Mouse (Mus musculus) cortical plate, adult 2 months (tissue): ENCODE measurements around the gene Pllp. TPM values are rescaled to one million over a fixed set of nuclear protein-coding genes. Genes with fewer than 3 reads are reported as not detected.

Experiments used
- H3K27ac ChIP-seq: fragments of 200-500 bp; 2 replicates; pipeline ENCODE4 v1.5.1; 2012; ENCODE audit warnings: low read length, control low read depth, inconsistent platforms; ENCODE audit not compliant: insufficient read depth
- H3K4me1 ChIP-seq: fragments of 200-500 bp; 2 replicates; pipeline ENCODE4 v1.6.1; 2011; ENCODE audit warnings: low read length; ENCODE audit not compliant: control insufficient read depth, insufficient read depth
- H3K4me3 ChIP-seq: fragments of 200-500 bp; 2 replicates; pipeline ENCODE4 v1.5.1; 2011; ENCODE audit warnings: mild to moderate bottlenecking, low read length, control low read depth; ENCODE audit not compliant: insufficient read depth
- CTCF ChIP-seq: fragments of 200-500 bp; IDR thresholded peaks from 2 replicates; pipeline ENCODE4 v1.5.1; 2011; ENCODE audit warnings: mild to moderate bottlenecking, control low read depth, low read length; ENCODE audit not compliant: insufficient read depth; ENCODE audit errors: extremely low read depth
- POLR2A ChIP-seq: fragments of 200-500 bp; IDR thresholded peaks from 2 replicates; pipeline ENCODE4 v1.6.1; 2011; ENCODE audit warnings: mild to moderate bottlenecking, low read length, control low read depth; ENCODE audit not compliant: insufficient read depth; ENCODE audit errors: extremely low read depth
- polyA plus RNA-seq: library from polyadenylated mRNA; depleted of rRNA; stranded (reverse); fragments of >200 nt; gene quantifications from 2 replicates; pipeline ENCODE4 v1.2.3, GENCODE M21; 2012

The Pllp gene
- polyA plus RNA-seq, 1 experiment: 190 TPM

DNA sequence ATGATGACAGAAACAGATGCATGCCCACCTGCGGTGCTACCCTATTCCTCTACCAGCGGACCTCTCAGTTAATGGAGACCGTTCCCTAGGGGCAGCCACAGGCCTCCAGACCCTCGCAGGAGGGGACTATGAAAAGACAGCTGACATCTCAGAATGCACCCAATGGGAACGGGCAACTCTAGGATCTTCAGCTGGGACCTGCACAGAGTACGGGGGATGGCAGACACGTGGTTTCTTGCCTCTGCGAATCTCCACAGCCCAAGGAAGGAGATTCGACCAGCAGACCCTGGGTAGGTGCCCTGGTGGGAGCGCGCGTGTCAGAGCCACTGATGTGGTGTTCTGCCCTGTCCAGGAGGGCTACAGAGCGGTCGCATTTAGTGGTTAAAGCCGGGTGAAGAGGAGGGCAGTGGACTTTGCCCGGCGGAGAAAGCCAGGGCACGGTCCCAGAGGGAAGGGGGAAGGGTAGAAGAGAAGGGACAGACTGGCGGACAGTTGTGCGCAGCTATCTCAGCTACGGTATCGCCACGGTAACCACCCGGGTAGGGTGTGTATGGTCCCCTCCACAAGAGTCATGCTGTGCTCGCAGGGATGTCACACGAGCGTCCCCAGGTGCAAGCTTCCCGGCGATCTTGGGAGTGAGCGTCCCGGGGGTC, 611 bp downstream of the Pllp start:
- TF ChIP-seq CTCF (no peak), POLR2A (no peak)
- Histone ChIP-seq H3K4me1 (peaks cover 2% of the 10 kb centered on the region; the same call in 1 of the 2 replicates), H3K4me3 (peak overlapping the region; percentile 43), H3K27ac (peak overlapping the region; percentile 80)

DNA sequence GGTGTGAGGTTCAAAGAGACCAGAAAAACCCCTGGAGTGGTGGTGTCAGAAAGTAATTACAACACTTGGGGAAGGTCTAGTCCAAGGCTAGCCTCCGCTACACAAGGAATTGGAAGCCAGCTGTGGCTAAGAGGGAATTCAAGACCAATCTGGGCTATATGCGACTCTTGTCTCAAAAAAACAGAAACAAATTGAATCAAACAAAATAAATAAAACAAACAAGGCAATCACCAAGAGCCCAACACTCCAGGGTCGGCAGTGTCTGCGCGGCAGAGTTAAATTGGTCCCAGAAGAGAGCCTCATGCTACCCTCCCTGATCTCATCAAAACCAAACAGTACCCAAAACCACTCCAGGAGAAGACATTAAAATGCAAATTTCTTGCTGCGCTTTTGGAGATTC, 1.4 kb downstream of the Pllp start:
- H3K4me1 ChIP-seq: peaks cover 2% of the 10 kb centered on the region; the same call in 1 of the 2 replicates
- peak overlapping the region; percentile 43 for H3K4me3 ChIP-seq
- peak overlapping the region; percentile 65 for H3K27ac ChIP-seq
- TF ChIP-seq POLR2A: no peak
- no peak for TF ChIP-seq CTCF

DNA sequence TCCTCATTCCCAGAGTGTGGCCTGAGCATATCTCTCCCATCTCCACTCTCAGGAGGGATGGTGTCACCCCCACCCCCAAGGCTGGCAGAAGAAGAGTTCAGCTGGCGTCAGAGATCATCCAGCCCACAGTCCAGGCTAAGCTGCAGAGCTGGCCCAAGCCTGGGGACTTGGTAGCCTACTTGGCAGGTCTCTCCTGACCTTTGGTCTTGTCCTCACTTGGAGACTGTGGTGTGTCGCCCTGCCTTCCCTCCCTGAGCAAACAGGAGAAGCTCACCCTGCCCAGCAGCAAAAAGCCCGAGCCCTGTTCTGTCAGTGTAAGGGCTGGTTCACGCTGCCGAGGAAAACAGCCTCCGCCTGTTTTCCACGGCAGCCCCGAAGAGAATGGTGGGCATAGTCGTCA, 10.1 kb downstream of the Pllp start:
- no peaks in the 10 kb centered on the region for H3K4me1 ChIP-seq
- TF ChIP-seq CTCF (no peak), POLR2A (no peak)
- no peak overlapping the region for H3K4me3 ChIP-seq
- H3K27ac ChIP-seq: 0 out of 2 replicates have a peak overlapping the region, but pooled peaks have one; percentile 27

DNA sequence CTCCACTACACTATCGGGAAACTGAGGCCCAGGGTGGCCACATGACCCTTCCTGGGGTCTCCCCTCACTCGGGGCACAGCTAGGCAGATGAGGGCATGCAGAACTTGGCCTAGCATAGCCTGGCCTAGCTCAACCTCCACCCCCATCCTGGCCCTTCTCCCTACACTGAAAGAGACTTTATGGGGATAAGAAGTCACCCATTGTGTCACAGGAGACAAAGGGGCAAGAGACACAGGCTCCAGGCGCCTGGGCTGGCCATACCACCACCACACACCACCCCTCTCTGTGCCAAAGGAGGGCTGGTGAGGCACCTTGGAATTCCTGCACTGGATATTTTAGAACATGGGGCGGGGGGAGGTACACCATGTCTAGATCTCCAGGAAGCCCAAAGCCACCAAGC, 11.8 kb downstream of the Pllp start:
- H3K4me1 ChIP-seq: no peaks in the 10 kb centered on the region
- H3K4me3 ChIP-seq: no peak overlapping the region
- TF ChIP-seq CTCF (no peak), POLR2A (no peak)
- H3K27ac ChIP-seq: peak overlapping the region; percentile 56

DNA sequence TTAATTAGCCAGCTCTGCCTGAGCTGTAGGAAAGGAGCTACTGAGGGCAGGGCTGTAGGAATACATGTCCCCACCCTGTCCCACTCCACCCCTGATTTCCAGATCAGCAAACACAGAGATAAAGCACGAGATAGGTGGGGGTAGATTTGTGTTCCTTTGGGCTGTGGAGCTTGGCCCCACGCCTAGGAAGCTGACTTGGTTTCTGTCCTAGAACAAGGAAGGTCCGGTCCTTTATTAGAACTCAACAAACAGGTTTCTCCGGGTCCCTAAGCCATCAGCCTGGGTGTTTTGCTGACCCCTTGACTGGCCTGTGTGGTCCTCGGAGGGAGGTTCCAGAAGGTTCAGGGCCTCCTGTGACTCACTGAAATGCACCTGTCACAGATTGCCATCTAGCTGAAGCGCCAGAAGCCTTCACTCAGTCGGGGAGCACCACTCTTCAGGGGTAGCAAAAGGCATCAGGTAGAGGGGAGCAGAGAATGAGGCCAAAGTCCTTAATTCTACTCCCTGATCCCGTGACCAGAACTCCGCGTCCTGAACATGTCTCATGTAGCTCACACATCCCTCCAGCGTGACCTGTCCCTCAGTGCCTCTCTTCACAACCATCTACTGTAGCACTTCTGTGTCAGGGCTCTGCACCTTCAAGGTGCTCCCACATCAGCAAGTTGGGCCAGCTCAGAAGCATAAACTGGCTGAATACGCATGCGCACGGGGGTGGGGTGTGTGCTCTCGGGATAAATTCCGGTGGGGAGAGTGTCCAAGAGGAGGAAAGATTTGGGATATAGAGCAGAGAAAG, 13.2 kb downstream of the Pllp start:
- Histone ChIP-seq H3K27ac (peak overlapping the region; percentile 83), H3K4me3 (no peak overlapping the region)

DNA sequence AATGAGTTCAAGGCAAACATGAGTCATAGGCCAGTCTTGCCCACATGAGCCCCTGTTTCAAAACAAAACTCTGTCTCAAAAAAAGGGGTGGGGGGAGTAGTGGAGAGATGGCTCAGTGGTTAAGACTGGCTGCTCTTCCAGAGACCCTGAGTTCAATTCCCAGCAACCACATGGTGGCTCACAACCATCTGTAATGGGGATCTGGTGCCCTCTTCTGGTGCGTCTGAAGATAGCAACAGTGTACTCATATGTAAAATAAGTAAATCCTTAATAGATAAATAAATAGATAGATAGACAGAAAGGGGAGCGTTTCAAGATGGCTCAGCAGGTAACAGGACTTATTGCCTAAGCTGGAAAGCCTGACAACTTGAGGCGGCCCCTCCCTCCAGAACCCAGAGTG, 15.7 kb downstream of the Pllp start:
- TF ChIP-seq CTCF: no peak
- no peak for TF ChIP-seq POLR2A
- H3K4me1 ChIP-seq: no peaks in the 10 kb centered on the region
- H3K27ac ChIP-seq: no peak overlapping the region
- no peak overlapping the region for H3K4me3 ChIP-seq

More for the DNA sequence above, 13.2 kb downstream of the Pllp start:
- no peak for TF ChIP-seq POLR2A
- TF ChIP-seq CTCF: no peak
- H3K4me1 ChIP-seq: no peaks in the 10 kb centered on the region

DNA sequence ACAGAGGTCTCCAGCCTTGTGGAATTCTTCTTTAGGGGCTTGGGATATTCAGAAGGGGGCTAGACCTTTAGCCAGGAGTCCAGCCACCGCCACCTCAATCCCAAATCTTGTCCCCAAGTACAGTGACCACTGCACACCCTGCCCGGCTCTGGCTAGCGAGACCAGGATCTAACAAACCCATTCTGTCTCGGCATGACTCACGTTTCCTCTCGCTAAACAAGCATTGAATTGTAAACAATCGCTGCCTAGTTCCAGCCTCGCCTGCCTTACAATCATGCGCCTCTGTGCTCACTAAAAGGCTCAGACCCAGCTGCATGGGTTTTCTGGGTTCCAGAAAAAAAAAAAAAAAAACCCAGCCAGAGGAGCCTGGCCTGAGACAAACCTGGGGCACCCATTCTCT, 17.5 kb downstream of the Pllp start:
- TF ChIP-seq POLR2A (no peak), CTCF (no peak)
- no peaks in the 10 kb centered on the region for H3K4me1 ChIP-seq

DNA sequence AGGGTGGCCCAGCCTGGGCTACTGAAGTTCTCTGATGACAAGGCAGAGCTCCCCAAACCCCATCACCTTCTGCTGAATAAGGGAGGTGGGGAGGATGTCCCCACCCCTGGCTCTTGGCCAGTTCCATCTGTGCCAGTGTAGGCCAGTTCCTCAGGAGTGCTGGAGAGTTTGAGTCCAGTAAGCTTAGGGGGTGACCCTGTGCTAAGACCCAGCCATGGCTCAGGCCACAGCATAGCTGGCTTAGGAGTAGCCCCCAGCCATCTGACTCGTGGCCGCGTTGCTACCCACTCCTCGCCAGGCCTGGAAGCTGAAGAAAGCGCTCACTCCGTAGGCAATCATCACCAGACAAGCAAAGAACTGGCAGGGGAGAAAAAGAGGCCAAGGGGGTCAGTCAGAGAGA, 20.2 kb downstream of the Pllp start:
- Histone ChIP-seq H3K27ac (0 out of 2 replicates have a peak overlapping the region, but pooled peaks have one; percentile 25), H3K4me1 (no peaks in the 10 kb centered on the region), H3K4me3 (no peak overlapping the region)
- no peak for TF ChIP-seq POLR2A
- no peak for TF ChIP-seq CTCF

More for the DNA sequence above, 17.5 kb downstream of the Pllp start:
- no peak overlapping the region for H3K4me3 ChIP-seq
- peak overlapping the region; percentile 97 for H3K27ac ChIP-seq

DNA sequence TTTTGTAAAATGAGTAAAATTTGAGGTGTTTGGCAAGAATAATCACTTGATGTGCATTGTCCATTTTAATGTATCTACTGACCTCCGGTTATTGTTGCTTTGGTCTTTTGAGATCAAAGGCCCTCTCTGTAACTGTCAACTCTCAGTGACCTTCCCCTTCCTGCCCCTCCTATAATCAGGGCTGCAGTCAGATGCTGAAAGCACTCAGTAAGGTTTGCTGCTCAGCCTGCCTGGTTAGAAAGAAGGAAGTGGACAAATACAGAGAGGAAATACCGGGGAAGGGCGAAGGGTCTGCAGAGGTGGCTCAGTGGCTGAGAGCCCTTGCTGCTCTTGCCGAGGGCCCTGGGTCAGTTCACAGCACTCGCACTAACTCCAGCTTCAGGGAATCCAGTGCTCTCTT, 21.7 kb downstream of the Pllp start:
- H3K27ac ChIP-seq: peak overlapping the region; percentile 20; the same call in 1 of the 2 replicates
- H3K4me1 ChIP-seq: no peaks in the 10 kb centered on the region
- H3K4me3 ChIP-seq: no peak overlapping the region
- TF ChIP-seq POLR2A (no peak), CTCF (no peak)
